Mouse (Mus musculus) brain, embryonic 18.5 days (tissue): Measurements from ENCODE around the gene Krtap3-1.
"Not testable (repeated sequence)": the region's sequence is repeated elsewhere in the genome, so short reads cannot be mapped to it uniquely, and the experiment has no call there.

Experiments used
- DNase-seq: peaks from one replicate; pipeline ENCODE4 v3.0.0-alpha.2; 2012; ENCODE audit warnings: low read depth, low spot score

Gene Krtap3-1

GRCm38 (mm10) chr11:99566530-99566929 is at the start of gene Krtap3-1:
TSS of gene Krtap3-1 (minus strand) at chr11:99566630.
- DNase-seq, result no peak

GRCm38 (mm10) chr11:99614796-99615363 is 48.5 kb upstream of the Krtap3-1 start, which contains the start of gene Krtap2-4:
TSS of gene Krtap2-4 (minus strand) at chr11:99614846.
- no peak for DNase-seq

GRCm38 (mm10) chr11:99610089-99610488 is 43.7 kb upstream of the Krtap3-1 start, which contains the start of gene Gm11937:
TSS of gene Gm11937 (minus strand) at chr11:99610189.
- DNase-seq, result not testable (repeated sequence)

GRCm38 (mm10) chr11:99609126-99609525 is 42.7 kb upstream of the Krtap3-1 start:
- no peak for DNase-seq

GRCm38 (mm10) chr11:99603208-99603607 is 36.8 kb upstream of the Krtap3-1 start, which contains the start of gene Gm11938:
TSS of gene Gm11938 (minus strand) at chr11:99603308.
- not testable (repeated sequence) for DNase-seq

GRCm38 (mm10) chr11:99597742-99598141 is 31.3 kb upstream of the Krtap3-1 start, which contains the start of gene Krtap9-3:
TSS of gene Krtap9-3 (minus strand) at chr11:99598105.
- not testable (repeated sequence) for DNase-seq

- DNase-seq, result no peak
Measured at GRCm38 (mm10) chr11:99590981-99591380, 24.6 kb upstream of the Krtap3-1 start, which contains the start of gene Krtap1-3. TSS of gene Krtap1-3 (minus strand) at chr11:99591339.

GRCm38 (mm10) chr11:99585096-99585495 is 18.7 kb upstream of the Krtap3-1 start:
- DNase-seq, result no peak

GRCm38 (mm10) chr11:99583245-99583704 is 16.8 kb upstream of the Krtap3-1 start, which contains the start of gene Krtap1-4:
TSS of gene Krtap1-4 (minus strand) at chr11:99583654.
- no peak for DNase-seq

- no peak for DNase-seq
Measured at GRCm38 (mm10) chr11:99581564-99581963, 15.1 kb upstream of the Krtap3-1 start.

- no peak for DNase-seq
Measured at GRCm38 (mm10) chr11:99581051-99581450, 14.6 kb upstream of the Krtap3-1 start.

GRCm38 (mm10) chr11:99580636-99581035 is 14.2 kb upstream of the Krtap3-1 start, which contains the start of gene Krtap1-5:
TSS of gene Krtap1-5 (minus strand) at chr11:99581016.
- no peak for DNase-seq

- DNase-seq, result no peak
Measured at GRCm38 (mm10) chr11:99574106-99574505, 7.7 kb upstream of the Krtap3-1 start.

GRCm38 (mm10) chr11:99573164-99573563 is 6.7 kb upstream of the Krtap3-1 start:
- DNase-seq, result no peak

- DNase-seq, result no peak
Measured at GRCm38 (mm10) chr11:99562580-99562979, 3.9 kb downstream of the Krtap3-1 start.

- no peak for DNase-seq
Measured at GRCm38 (mm10) chr11:99559366-99559765, 7.1 kb downstream of the Krtap3-1 start, which contains the start of gene Gm11939. TSS of gene Gm11939 (minus strand) at chr11:99559466.

GRCm38 (mm10) chr11:99557976-99558745 is 8.3 kb downstream of the Krtap3-1 start:
- no peak for DNase-seq

GRCm38 (mm10) chr11:99556753-99557152 is 9.7 kb downstream of the Krtap3-1 start, which contains the start of gene Krtap3-2:
TSS of gene Krtap3-2 (minus strand) at chr11:99556853.
- no peak for DNase-seq

- no peak for DNase-seq
Measured at GRCm38 (mm10) chr11:99556195-99556594, 10.2 kb downstream of the Krtap3-1 start.

GRCm38 (mm10) chr11:99550765-99551164 is 15.7 kb downstream of the Krtap3-1 start, which contains the start of gene Krtap3-3:
TSS of gene Krtap3-3 (minus strand) at chr11:99550865.
- DNase-seq, result no peak

GRCm38 (mm10) chr11:99547892-99548291 is 18.5 kb downstream of the Krtap3-1 start:
- DNase-seq, result no peak

- peak; percentile 8 for DNase-seq
Measured at GRCm38 (mm10) chr11:99539721-99540120, 26.7 kb downstream of the Krtap3-1 start.
